Mouse (Mus musculus) heart, embryonic 12.5 days (tissue): ENCODE measurements at regions not wholly inside any gene's neighbourhood (a gene's known extent, or its start where the extent isn't known, plus 50 kb on each side); places are given as distances from the start of the nearest gene placed in this dataset.
A peak's percentile ranks its signal among the peaks of the same experiment; 100 is the strongest.

Experiments
- ATAC-seq: fragments of 200-750 bp; cut with Nextera tagmentation; 2 replicates; pipeline ENCODE4 v1.8.0; 2017; ENCODE audit warnings: moderate TSS enrichment, moderate library complexity; ENCODE audit not compliant: insufficient number of reproducible peaks, low FRiP score
- H3K27ac ChIP-seq: fragments of 300-500 bp; sonication (generic); 2 replicates; pipeline ENCODE4 v1.5.1; 2016; ENCODE audit warnings: mild to moderate bottlenecking, moderate library complexity; ENCODE audit not compliant: poor library complexity, severe bottlenecking
- H3K27me3 ChIP-seq: fragments of 300-500 bp; sonication (generic); replicated peaks from 2 replicates; pipeline ENCODE4 v1.6.1; 2016; ENCODE audit warnings: mild to moderate bottlenecking, moderate library complexity
- H3K36me3 ChIP-seq: fragments of 300-500 bp; sonication (generic); 2 replicates; pipeline ENCODE4 v1.6.1; 2016; ENCODE audit warnings: mild to moderate bottlenecking, moderate library complexity
- H3K4me1 ChIP-seq: fragments of 300-500 bp; sonication (generic); replicated peaks from 2 replicates; pipeline ENCODE4 v1.6.1; 2016; ENCODE audit warnings: mild to moderate bottlenecking
- H3K4me2 ChIP-seq: fragments of 300-500 bp; sonication (generic); 2 replicates; pipeline ENCODE4 v1.6.1; 2016; ENCODE audit warnings: mild to moderate bottlenecking, moderate library complexity
- H3K4me3 ChIP-seq: fragments of 300-500 bp; sonication (generic); 2 replicates; pipeline ENCODE4 v1.5.1; 2016; ENCODE audit warnings: mild to moderate bottlenecking
- H3K9ac ChIP-seq: fragments of 300-500 bp; sonication (generic); 2 replicates; pipeline ENCODE4 v1.6.1; 2016; ENCODE audit warnings: mild to moderate bottlenecking, moderate library complexity
- H3K9me3 ChIP-seq: fragments of 300-500 bp; sonication (generic); replicated peaks from 2 replicates; pipeline ENCODE4 v1.6.1; 2016; ENCODE audit warnings: mild to moderate bottlenecking, moderate library complexity
- WGBS: fragments of 180-500 bp; shearing (Covaris S2); methylation state at CpG from one replicate; pipeline ENCODE4 v1.1.7; 2016; 5-methylcytosine and 5-hydroxymethylcytosine counted together

DNA sequence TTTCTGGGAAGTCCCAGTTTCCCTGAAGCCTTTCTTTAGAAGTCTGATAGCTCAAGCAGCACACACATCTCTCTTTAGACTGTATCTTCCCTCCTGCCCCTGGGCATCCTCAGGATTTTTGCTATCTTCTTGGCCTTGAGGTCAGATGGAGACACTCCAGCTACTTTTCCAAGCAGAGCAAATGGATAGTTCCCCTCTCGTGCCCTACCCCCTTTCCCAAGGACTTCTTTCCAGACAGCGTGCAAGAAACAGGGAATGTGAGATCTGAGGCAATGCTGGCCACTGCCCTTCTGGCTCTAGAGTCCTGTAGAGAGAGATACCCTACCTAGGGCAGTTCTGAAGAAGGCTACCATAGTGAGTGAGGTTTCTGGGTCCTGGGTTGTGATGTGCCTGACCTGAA is 106.6 kb downstream of the Zfp706 start:
- Histone ChIP-seq H3K9ac (no peak overlapping the region), H3K27ac (no peak overlapping the region), H3K36me3 (no peaks in the 10 kb centered on the region), H3K27me3 (no peaks in the 10 kb centered on the region), H3K9me3 (no peaks in the 10 kb centered on the region), H3K4me2 (no peak overlapping the region), H3K4me1 (peaks cover 32% of the 10 kb centered on the region), H3K4me3 (no peak overlapping the region)
- WGBS: 28% methylated on average over 2 of the region's 2 CpGs
- no peak for ATAC-seq

DNA sequence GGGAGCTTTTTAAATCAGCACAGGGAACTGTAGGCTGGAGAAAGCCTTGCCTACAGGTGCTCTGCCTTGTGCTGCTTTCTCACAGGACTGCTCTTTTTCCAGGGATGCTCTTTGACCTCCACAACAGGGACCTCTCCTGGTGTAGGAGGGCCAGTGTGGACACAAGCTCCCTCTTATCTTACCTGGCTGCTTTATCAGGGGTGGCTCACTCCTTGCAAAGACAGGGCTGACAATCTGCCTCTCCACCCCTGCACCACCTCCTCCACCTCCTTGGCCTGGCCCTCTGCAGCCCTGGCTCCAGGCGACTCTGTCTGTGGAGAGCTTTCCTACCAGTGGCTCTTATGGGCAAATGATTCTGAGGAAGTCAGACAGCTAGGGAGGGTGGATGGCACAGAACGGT is 107.7 kb downstream of the Zfp706 start:
- Histone ChIP-seq H3K36me3 (no peaks in the 10 kb centered on the region), H3K27ac (no peak overlapping the region), H3K9ac (no peak overlapping the region), H3K27me3 (no peaks in the 10 kb centered on the region), H3K4me1 (peaks cover 32% of the 10 kb centered on the region), H3K4me2 (no peak overlapping the region), H3K4me3 (no peak overlapping the region), H3K9me3 (no peaks in the 10 kb centered on the region)
- WGBS: 37% methylated on average over 2 of the region's 2 CpGs
- no peak for ATAC-seq

DNA sequence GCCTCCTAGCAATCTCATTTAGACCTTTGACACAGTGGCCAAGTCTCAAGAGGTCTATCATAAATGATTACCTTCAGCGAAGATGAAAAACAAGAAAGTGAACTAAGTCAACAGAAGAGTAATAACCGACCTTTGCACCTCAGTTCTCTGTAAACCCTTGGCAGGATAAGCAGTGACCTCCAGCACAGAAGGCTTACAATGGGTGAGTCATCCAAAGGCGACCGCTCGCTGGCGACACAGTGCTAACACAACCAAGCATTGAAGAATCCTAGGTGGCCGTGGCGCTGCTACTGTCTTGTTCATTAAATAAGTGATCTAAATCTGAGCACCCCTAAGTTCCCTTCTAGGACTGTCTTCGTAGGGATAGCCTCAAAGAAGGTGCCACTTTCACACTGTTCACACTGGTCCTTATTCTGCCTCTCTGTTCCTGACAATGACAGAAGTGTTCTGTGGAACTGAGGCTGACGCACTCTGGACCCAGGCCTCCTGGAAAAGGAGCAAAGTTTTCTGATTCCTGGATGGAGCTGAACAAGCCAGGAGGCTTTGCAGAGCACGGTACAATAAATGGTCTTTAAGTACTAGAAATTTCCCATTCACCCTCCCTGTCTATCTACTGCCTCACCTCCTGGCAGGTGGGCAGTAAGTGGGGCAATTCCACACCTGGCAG is 108.6 kb downstream of the Zfp706 start:
- 80% methylated on average over 11 of the region's 11 CpGs for WGBS
- Histone ChIP-seq H3K4me1 (peaks cover 32% of the 10 kb centered on the region), H3K4me2 (no peak overlapping the region), H3K9ac (no peak overlapping the region), H3K9me3 (no peaks in the 10 kb centered on the region), H3K36me3 (no peaks in the 10 kb centered on the region), H3K27ac (no peak overlapping the region), H3K4me3 (no peak overlapping the region), H3K27me3 (no peaks in the 10 kb centered on the region)
- no peak for ATAC-seq

DNA sequence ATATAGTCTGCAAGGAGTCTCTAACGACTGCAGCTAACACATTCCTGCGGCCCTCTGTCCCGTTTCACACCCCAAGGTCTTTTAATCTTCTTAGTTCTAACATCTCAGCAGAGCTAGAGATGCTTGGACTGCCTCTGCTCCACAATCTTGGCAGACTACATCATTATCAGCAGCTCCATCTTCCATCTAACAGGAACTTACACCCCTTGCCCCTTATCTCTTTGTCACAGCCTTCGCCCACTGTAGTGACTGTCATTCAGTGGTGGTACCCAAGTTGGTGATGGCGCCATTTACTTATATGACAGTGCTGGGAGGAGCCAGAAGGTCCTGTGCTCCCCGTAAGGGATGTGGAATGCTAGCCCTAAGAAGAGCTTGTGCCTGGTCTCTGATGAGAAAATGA is 109.2 kb downstream of the Zfp706 start:
- Histone ChIP-seq H3K9ac (no peak overlapping the region), H3K4me3 (no peak overlapping the region), H3K27me3 (no peaks in the 10 kb centered on the region), H3K4me2 (no peak overlapping the region), H3K9me3 (no peaks in the 10 kb centered on the region), H3K36me3 (no peaks in the 10 kb centered on the region), H3K27ac (no peak overlapping the region), H3K4me1 (peaks cover 32% of the 10 kb centered on the region)
- ATAC-seq: no peak
- WGBS: 86% methylated on average over 6 of the region's 6 CpGs

DNA sequence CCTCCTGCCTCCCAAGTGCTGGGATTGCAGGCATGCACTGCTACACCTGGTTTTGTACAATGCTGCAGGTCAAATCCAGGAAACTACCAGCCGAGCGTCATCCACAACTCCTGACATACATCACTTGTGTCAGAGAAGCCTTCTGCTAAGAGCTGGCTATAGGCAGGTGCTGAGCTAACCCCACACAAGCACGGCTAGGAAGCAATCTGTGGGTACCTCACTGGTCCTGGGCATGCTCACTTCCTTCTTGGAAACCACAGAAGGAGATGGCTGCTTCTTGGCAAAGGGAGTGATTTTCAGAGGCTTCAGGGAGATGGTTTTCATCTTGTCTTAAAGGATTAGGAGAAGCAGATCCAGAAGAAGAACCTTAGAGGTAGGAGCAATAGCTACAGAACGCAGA is 111.3 kb downstream of the Zfp706 start:
- H3K27me3 ChIP-seq: no peaks in the 10 kb centered on the region
- WGBS: 79% methylated on average over 4 of the region's 4 CpGs
- no peak overlapping the region for H3K27ac ChIP-seq
- no peak overlapping the region for H3K4me3 ChIP-seq
- H3K9me3 ChIP-seq: no peaks in the 10 kb centered on the region
- ATAC-seq: no peak
- no peaks in the 10 kb centered on the region for H3K36me3 ChIP-seq
- peaks cover 29% of the 10 kb centered on the region for H3K4me1 ChIP-seq
- H3K4me2 ChIP-seq: no peak overlapping the region
- no peak overlapping the region for H3K9ac ChIP-seq

DNA sequence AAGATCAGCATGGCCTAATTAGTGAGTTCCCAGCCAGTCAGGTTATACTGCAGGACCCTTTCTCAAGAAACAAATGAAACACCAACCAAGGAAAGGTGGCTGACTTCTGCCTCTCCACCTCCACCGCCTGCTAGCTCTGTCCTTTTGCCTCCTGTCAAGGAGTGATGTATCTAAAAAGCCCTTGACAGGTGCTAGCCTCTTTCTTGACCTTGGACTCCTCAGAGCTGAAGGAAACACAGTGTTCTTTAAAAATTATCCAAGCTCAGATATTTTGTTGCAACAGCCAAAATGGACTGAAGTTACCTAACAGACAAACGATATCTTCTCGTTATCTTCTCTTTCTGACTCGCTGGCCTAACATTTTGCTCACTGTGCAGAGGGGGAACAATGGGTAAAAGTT is 112.5 kb downstream of the Zfp706 start:
- Histone ChIP-seq H3K4me2 (no peak overlapping the region), H3K27ac (no peak overlapping the region), H3K4me1 (peaks cover 18% of the 10 kb centered on the region), H3K4me3 (no peak overlapping the region), H3K9ac (no peak overlapping the region), H3K36me3 (no peaks in the 10 kb centered on the region), H3K27me3 (no peaks in the 10 kb centered on the region), H3K9me3 (no peaks in the 10 kb centered on the region)
- ATAC-seq: no peak
- WGBS: 78% methylated on average over 4 of the region's 4 CpGs

DNA sequence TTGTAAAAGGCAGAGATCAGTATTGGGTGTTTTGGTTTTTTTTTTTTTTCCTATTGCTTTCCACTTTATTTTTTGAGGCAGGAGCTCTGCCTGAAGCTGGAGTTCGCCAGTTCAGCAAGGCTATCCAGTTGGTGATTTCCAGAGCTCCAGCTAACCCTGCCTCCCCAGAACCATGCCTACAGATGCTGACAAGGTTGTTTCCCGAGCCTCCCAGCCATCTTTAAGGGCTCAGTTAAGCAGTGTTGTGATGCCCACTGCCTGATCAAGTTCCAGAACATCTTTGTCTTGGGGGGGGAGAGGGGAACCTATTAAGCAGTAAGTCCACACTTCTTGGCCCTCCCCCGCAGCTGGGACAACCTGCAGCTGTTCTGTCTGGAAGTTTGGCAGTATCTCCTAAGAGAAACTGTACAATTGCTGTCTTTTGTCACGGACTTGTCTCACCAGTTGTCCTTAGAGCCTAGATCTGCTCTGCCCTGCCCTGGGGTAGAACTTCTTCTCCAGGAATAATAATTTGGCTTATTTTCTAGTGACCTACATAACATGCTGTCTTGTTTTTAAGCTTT is 114.1 kb downstream of the Zfp706 start:
- H3K27me3 ChIP-seq: no peaks in the 10 kb centered on the region
- no peak for ATAC-seq
- WGBS: 54% methylated on average over 4 of the region's 4 CpGs

DNA sequence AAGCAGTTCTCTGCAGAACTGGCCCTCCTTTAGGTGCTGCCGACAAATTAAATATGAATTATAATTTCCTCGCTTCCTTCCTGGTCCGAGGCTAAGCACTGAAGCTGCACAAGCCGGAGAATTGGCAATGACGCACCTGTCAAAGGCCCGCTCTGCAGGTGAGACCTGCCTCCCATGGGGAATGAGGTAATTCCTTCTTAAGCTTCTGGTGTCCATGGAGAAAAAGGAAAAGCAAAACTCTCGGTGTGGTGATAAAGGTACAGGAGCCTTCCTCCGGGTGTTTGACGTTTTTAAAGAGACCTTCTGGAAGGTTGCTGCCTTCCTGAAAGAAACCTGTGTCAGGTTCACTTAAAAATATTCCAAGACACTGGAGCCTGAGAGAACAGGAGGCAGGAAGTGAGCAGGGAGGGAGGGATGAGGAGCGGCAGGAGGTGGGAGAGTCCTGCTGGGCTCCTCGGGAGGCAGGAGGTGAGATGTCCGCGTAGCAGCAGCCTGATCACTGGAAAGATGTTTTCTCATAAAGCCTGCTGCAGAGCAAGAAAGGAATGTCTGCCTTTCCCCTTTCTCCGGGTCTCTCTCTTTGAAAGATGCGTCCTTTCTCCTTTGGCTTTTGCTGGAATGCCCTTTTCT is 114.9 kb downstream of the Zfp706 start:
- no peak for ATAC-seq
- H3K9me3 ChIP-seq: no peaks in the 10 kb centered on the region
- no peak overlapping the region for H3K9ac ChIP-seq
- peak overlapping the region; percentile 35 for H3K4me2 ChIP-seq
- peaks cover 19% of the 10 kb centered on the region for H3K4me1 ChIP-seq
- WGBS: 17% methylated on average over 15 of the region's 15 CpGs
- no peaks in the 10 kb centered on the region for H3K36me3 ChIP-seq
- H3K27ac ChIP-seq: no peak overlapping the region
- no peaks in the 10 kb centered on the region for H3K27me3 ChIP-seq
- 0 out of 2 replicates have a peak overlapping the region, but pooled peaks have one; percentile 8 for H3K4me3 ChIP-seq

More for the DNA sequence above, 114.1 kb downstream of the Zfp706 start:
- H3K4me1 ChIP-seq: peaks cover 19% of the 10 kb centered on the region
- H3K36me3 ChIP-seq: no peaks in the 10 kb centered on the region
- H3K4me3 ChIP-seq: no peak overlapping the region
- no peaks in the 10 kb centered on the region for H3K9me3 ChIP-seq
- no peak overlapping the region for H3K4me2 ChIP-seq
- no peak overlapping the region for H3K9ac ChIP-seq
- no peak overlapping the region for H3K27ac ChIP-seq

DNA sequence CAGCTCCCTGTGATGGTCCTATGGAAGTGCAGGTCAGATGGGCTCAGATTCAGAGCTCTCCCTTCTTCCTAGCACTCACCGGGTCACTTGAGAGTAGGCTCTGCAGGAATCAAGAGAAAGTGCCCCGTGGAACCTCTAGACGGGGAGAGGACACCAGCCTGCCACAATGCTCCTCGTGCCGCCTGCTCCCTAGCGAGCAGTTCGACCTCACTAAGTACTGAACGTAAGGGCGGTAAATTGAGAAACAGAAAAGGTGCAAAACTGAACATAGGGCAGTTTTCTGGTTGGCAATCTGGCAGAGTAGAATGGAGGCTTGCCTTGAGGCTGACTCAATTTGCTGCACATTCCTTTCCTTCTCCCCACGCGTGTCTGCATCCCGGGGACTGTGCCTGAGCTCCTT is 115.7 kb downstream of the Zfp706 start:
- H3K27ac ChIP-seq: no peak overlapping the region
- H3K4me2 ChIP-seq: peak overlapping the region; percentile 9; the same call in 1 of the 2 replicates
- H3K4me3 ChIP-seq: no peak overlapping the region
- no peak for ATAC-seq
- no peaks in the 10 kb centered on the region for H3K9me3 ChIP-seq
- no peak overlapping the region for H3K9ac ChIP-seq
- WGBS: 20% methylated on average over 12 of the region's 12 CpGs
- H3K27me3 ChIP-seq: no peaks in the 10 kb centered on the region
- peaks cover 19% of the 10 kb centered on the region for H3K4me1 ChIP-seq
- H3K36me3 ChIP-seq: no peaks in the 10 kb centered on the region

DNA sequence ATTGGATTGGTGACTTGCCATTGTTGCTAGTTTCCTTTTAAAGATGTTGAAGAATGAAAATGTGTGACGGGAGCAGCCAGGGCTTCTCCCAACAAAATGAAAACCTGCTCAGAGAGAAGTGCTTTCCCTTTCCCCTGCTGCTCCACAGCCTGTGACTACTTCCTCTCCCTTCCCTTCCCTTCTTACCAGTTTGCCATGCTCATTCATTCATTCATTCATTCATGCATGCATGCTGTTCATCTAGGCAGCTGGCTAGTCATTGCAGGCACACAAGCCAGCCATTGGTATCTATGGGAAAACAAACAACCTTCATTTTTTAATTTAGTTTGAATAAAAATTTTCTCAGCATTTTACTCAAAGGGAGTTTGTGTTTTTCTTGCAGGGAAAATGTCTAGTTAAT is 116.3 kb downstream of the Zfp706 start:
- Histone ChIP-seq H3K36me3 (no peaks in the 10 kb centered on the region), H3K9ac (no peak overlapping the region), H3K4me3 (no peak overlapping the region), H3K27ac (no peak overlapping the region), H3K27me3 (no peaks in the 10 kb centered on the region), H3K4me1 (peaks cover 19% of the 10 kb centered on the region), H3K4me2 (no peak overlapping the region), H3K9me3 (no peaks in the 10 kb centered on the region)
- ATAC-seq: no peak
- 65% methylated on average over 1 of the region's 1 CpGs for WGBS

DNA sequence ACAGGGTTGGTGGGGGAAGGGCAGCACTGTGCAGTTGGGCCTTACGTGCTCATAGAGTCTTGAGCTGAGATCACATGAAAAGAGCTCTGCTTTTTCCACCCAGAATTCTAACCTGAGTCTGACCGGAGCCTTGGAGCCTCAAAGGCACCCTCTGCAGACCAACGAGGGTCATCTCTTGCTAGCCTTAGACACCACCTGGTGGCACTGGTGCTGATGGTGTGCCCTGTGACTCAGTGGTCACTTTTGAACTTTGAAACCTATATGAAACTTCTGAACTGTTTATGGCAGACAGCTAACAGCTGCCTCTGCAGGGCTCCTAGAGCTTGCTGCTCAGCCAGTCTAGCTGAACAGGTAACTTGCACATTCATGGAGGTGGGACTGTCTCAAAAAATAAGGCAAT is 118.5 kb downstream of the Zfp706 start:
- Histone ChIP-seq H3K4me3 (no peak overlapping the region), H3K27me3 (no peaks in the 10 kb centered on the region), H3K36me3 (no peaks in the 10 kb centered on the region), H3K9me3 (no peaks in the 10 kb centered on the region), H3K4me1 (peaks cover 35% of the 10 kb centered on the region), H3K27ac (no peak overlapping the region), H3K4me2 (no peak overlapping the region), H3K9ac (no peak overlapping the region)
- no peak for ATAC-seq
- 63% methylated on average over 3 of the region's 3 CpGs for WGBS
